Mouse (Mus musculus): Measurements from ENCODE around the gene Prrx2.

DNA sequence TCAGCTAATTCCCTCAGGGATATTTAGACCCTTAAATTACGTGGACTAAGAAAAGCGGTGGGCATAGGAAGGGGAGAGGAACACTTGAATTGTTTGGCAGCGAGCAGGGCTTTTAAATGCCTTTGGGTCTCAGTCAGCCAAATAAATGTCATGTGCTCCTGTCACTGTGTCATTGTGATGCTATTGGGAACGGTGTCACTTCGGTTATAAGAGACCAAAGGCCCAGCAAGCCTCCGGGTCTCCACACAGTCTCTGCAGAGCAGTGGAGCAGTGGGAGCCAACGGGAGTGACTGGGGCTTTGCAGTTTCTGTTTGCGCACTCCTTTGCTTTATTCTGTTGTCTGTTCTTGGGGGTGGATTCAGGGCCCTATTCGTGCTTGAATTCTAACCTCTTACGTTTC, 39.7 kb downstream of the Prrx2 start:
- no peak for TF ChIP-seq POLR2A (IDR thresholded peaks at IDR 0.05; ENCODE audit: borderline replicate concordance, extremely low read depth, low read depth, low read length)
- TF ChIP-seq CTCF (IDR thresholded peaks at IDR 0.05; ENCODE audit: insufficient read depth, low read length), result no peak

All from lung, adult 2 months (tissue).